Mouse (Mus musculus): ENCODE data around the gene Tmcc2. TPM values are rescaled to one million over a fixed set of nuclear protein-coding genes. Genes with fewer than 3 reads are reported as not detected.
"Not testable (repeated sequence)": the region's sequence is repeated elsewhere in the genome, so short reads cannot be mapped to it uniquely, and the experiment has no call there.

The Tmcc2 gene
- polyA plus RNA-seq, 1 experiment from 2014 or later: 52.9 TPM

- WGBS: 28% methylated on average over 5 of the region's 5 CpGs
These were observed 37.7 kb downstream of the Tmcc2 start for GRCm38 (mm10) chr1:132353389-132353788.

GRCm38 (mm10) chr1:132351058-132351457 lies 40.0 kb downstream of the Tmcc2 start:
- H3K27ac ChIP-seq (ENCODE audit: poor library complexity, severe bottlenecking): no peak overlapping the region
- H3K36me3 ChIP-seq: no peaks in the 10 kb centered on the region
- no peaks in the 10 kb centered on the region for H3K27me3 ChIP-seq (replicated peaks)
- H3K9me3 ChIP-seq (replicated peaks): peaks cover 7% of the 10 kb centered on the region; the same call in 1 of the 2 replicates
- H3K9ac ChIP-seq: no peak overlapping the region
- ATAC-seq (ENCODE audit: insufficient number of reproducible peaks, low FRiP score): no peak
- peaks cover 35% of the 10 kb centered on the region for H3K4me1 ChIP-seq (replicated peaks)
- no peak overlapping the region for H3K4me2 ChIP-seq
- H3K4me3 ChIP-seq: no peak overlapping the region
- WGBS: 91% methylated on average over 4 of the region's 4 CpGs

More at GRCm38 (mm10) chr1:132353389-132353788, 37.7 kb downstream of the Tmcc2 start:
- Histone ChIP-seq H3K4me3 (no peak overlapping the region), H3K36me3 (peaks cover 16% of the 10 kb centered on the region), H3K27ac (ENCODE audit: poor library complexity, severe bottlenecking) (no peak overlapping the region), H3K9ac (no peak overlapping the region), H3K27me3 (replicated peaks) (no peaks in the 10 kb centered on the region), H3K9me3 (replicated peaks) (peaks cover 7% of the 10 kb centered on the region; the same call in 1 of the 2 replicates), H3K4me2 (no peak overlapping the region), H3K4me1 (replicated peaks) (peaks cover 26% of the 10 kb centered on the region)
- no peak for ATAC-seq (ENCODE audit: insufficient number of reproducible peaks, low FRiP score)

- H3K27ac ChIP-seq (ENCODE audit: poor library complexity, severe bottlenecking); H3K27me3 ChIP-seq (replicated peaks); H3K9ac ChIP-seq; H3K4me2 ChIP-seq; H3K4me3 ChIP-seq; H3K36me3 ChIP-seq; ATAC-seq (ENCODE audit: insufficient number of reproducible peaks, low FRiP score); H3K9me3 ChIP-seq (replicated peaks): not testable (repeated sequence)
- peaks cover 30% of the 10 kb centered on the region for H3K4me1 ChIP-seq (replicated peaks)
- WGBS: 86% methylated on average over 3 of the region's 3 CpGs
These were observed 41.5 kb downstream of the Tmcc2 start for GRCm38 (mm10) chr1:132349601-132350000.

- H3K9ac ChIP-seq; H3K27me3 ChIP-seq (replicated peaks); H3K9me3 ChIP-seq (replicated peaks); H3K4me3 ChIP-seq; ATAC-seq (ENCODE audit: insufficient number of reproducible peaks, low FRiP score); H3K36me3 ChIP-seq; H3K4me2 ChIP-seq; H3K27ac ChIP-seq (ENCODE audit: poor library complexity, severe bottlenecking): not testable (repeated sequence)
- peaks cover 24% of the 10 kb centered on the region for H3K4me1 ChIP-seq (replicated peaks)
These were observed 42.0 kb downstream of the Tmcc2 start for GRCm38 (mm10) chr1:132349049-132349448.

GRCm38 (mm10) chr1:132348401-132348800 lies 42.7 kb downstream of the Tmcc2 start:
- Histone ChIP-seq H3K27me3 (replicated peaks) (no peaks in the 10 kb centered on the region), H3K4me3 (no peak overlapping the region), H3K4me2 (no peak overlapping the region), H3K9ac (no peak overlapping the region), H3K4me1 (replicated peaks) (peaks cover 19% of the 10 kb centered on the region), H3K9me3 (replicated peaks) (peaks cover 7% of the 10 kb centered on the region; the same call in 1 of the 2 replicates), H3K27ac (ENCODE audit: poor library complexity, severe bottlenecking) (no peak overlapping the region), H3K36me3 (no peaks in the 10 kb centered on the region)
- 85% methylated on average over 5 of the region's 5 CpGs for WGBS
- no peak for ATAC-seq (ENCODE audit: insufficient number of reproducible peaks, low FRiP score)

- no peak overlapping the region for H3K9ac ChIP-seq
- ATAC-seq (ENCODE audit: insufficient number of reproducible peaks, low FRiP score): no peak
- no peaks in the 10 kb centered on the region for H3K27me3 ChIP-seq (replicated peaks)
- no peak overlapping the region for H3K4me3 ChIP-seq
- H3K4me2 ChIP-seq: no peak overlapping the region
- no peaks in the 10 kb centered on the region for H3K36me3 ChIP-seq
- H3K9me3 ChIP-seq (replicated peaks): peaks cover 7% of the 10 kb centered on the region; the same call in 1 of the 2 replicates
- peaks cover 23% of the 10 kb centered on the region for H3K4me1 ChIP-seq (replicated peaks)
- H3K27ac ChIP-seq (ENCODE audit: poor library complexity, severe bottlenecking): no peak overlapping the region
These were observed 44.1 kb downstream of the Tmcc2 start for GRCm38 (mm10) chr1:132346951-132347350.

- H3K27ac ChIP-seq (ENCODE audit: poor library complexity, severe bottlenecking): no peak overlapping the region
- H3K9ac ChIP-seq: no peak overlapping the region
- 56% methylated on average over 12 of the region's 12 CpGs for WGBS
- H3K4me1 ChIP-seq (replicated peaks): peaks cover 25% of the 10 kb centered on the region
- H3K9me3 ChIP-seq (replicated peaks): peaks cover 7% of the 10 kb centered on the region; the same call in 1 of the 2 replicates
- H3K36me3 ChIP-seq: no peaks in the 10 kb centered on the region
- H3K27me3 ChIP-seq (replicated peaks): no peaks in the 10 kb centered on the region
- ATAC-seq (ENCODE audit: insufficient number of reproducible peaks, low FRiP score): peak; percentile 55; the same call in 1 of the 2 replicates
- H3K4me3 ChIP-seq: no peak overlapping the region
- no peak overlapping the region for H3K4me2 ChIP-seq
These were observed 44.8 kb downstream of the Tmcc2 start for GRCm38 (mm10) chr1:132346134-132346851.

GRCm38 (mm10) chr1:132345514-132345913 lies 45.6 kb downstream of the Tmcc2 start:
- Histone ChIP-seq H3K4me3 (no peak overlapping the region), H3K27ac (ENCODE audit: poor library complexity, severe bottlenecking) (no peak overlapping the region), H3K4me2 (no peak overlapping the region), H3K4me1 (replicated peaks) (peaks cover 25% of the 10 kb centered on the region), H3K36me3 (no peaks in the 10 kb centered on the region), H3K9ac (no peak overlapping the region), H3K27me3 (replicated peaks) (no peaks in the 10 kb centered on the region), H3K9me3 (replicated peaks) (peaks cover under 1% of the 10 kb centered on the region; the same call in 1 of the 2 replicates)
- no peak for ATAC-seq (ENCODE audit: insufficient number of reproducible peaks, low FRiP score)
- 75% methylated on average over 4 of the region's 4 CpGs for WGBS

GRCm38 (mm10) chr1:132343656-132344055 lies 47.4 kb downstream of the Tmcc2 start:
- ATAC-seq (ENCODE audit: insufficient number of reproducible peaks, low FRiP score): no peak
- Histone ChIP-seq H3K4me2 (no peak overlapping the region), H3K27me3 (replicated peaks) (no peaks in the 10 kb centered on the region), H3K4me1 (replicated peaks) (peaks cover 28% of the 10 kb centered on the region), H3K9me3 (replicated peaks) (no peaks in the 10 kb centered on the region), H3K36me3 (no peaks in the 10 kb centered on the region), H3K4me3 (no peak overlapping the region), H3K27ac (ENCODE audit: poor library complexity, severe bottlenecking) (no peak overlapping the region), H3K9ac (no peak overlapping the region)
- 87% methylated on average over 1 of the region's 1 CpGs for WGBS

- no peak overlapping the region for H3K4me3 ChIP-seq
- no peak for ATAC-seq (ENCODE audit: insufficient number of reproducible peaks, low FRiP score)
- H3K27ac ChIP-seq (ENCODE audit: poor library complexity, severe bottlenecking): no peak overlapping the region
- WGBS: 90% methylated on average over 2 of the region's 2 CpGs
- H3K27me3 ChIP-seq (replicated peaks): no peaks in the 10 kb centered on the region
- no peaks in the 10 kb centered on the region for H3K9me3 ChIP-seq (replicated peaks)
- peaks cover 32% of the 10 kb centered on the region for H3K4me1 ChIP-seq (replicated peaks)
- H3K36me3 ChIP-seq: no peaks in the 10 kb centered on the region
- H3K4me2 ChIP-seq: no peak overlapping the region
- H3K9ac ChIP-seq: no peak overlapping the region
These were observed 47.9 kb downstream of the Tmcc2 start for GRCm38 (mm10) chr1:132343191-132343590.

- Histone ChIP-seq H3K4me1 (replicated peaks) (peaks cover 39% of the 10 kb centered on the region), H3K9me3 (replicated peaks) (no peaks in the 10 kb centered on the region), H3K9ac (no peak overlapping the region), H3K27me3 (replicated peaks) (no peaks in the 10 kb centered on the region), H3K36me3 (no peaks in the 10 kb centered on the region), H3K27ac (ENCODE audit: poor library complexity, severe bottlenecking) (no peak overlapping the region), H3K4me2 (no peak overlapping the region), H3K4me3 (no peak overlapping the region)
- WGBS: 74% methylated on average over 3 of the region's 3 CpGs
- ATAC-seq (ENCODE audit: insufficient number of reproducible peaks, low FRiP score): no peak; the same call in 1 of the 2 replicates
These were observed 48.6 kb downstream of the Tmcc2 start for GRCm38 (mm10) chr1:132342518-132342917.

Measured in heart, embryonic 12.5 days (tissue).